Mouse (Mus musculus) forebrain, embryonic 16.5 days (tissue): Measurements from ENCODE around the gene Ankrd63. TPM values are rescaled to one million over a fixed set of nuclear protein-coding genes. Genes with fewer than 3 reads are reported as not detected.
A peak's percentile ranks its signal among the peaks of the same experiment; 100 is the strongest.
"Not testable (repeated sequence)": the region's sequence is repeated elsewhere in the genome, so short reads cannot be mapped to it uniquely, and the experiment has no call there.

ENCODE experiments used
- ATAC-seq: fragments of 200-750 bp; cut with Nextera tagmentation; 2 replicates; pipeline ENCODE4 v1.8.0; 2017; ENCODE audit warnings: mild to moderate bottlenecking, moderate library complexity
- H3K27ac ChIP-seq: fragments of 300-500 bp; sonication (generic); 2 replicates; pipeline ENCODE4 v1.5.1; 2014; ENCODE audit warnings: low read length, control low read depth
- H3K27me3 ChIP-seq: fragments of 300-500 bp; sonication (generic); replicated peaks from 2 replicates; pipeline ENCODE4 v1.6.1; 2014; ENCODE audit warnings: low read length; ENCODE audit not compliant: control insufficient read depth, insufficient read depth
- H3K36me3 ChIP-seq: fragments of 300-500 bp; sonication (generic); 2 replicates; pipeline ENCODE4 v1.6.1; 2014; ENCODE audit not compliant: control insufficient read depth, insufficient read depth
- H3K4me1 ChIP-seq: fragments of 300-500 bp; sonication (generic); replicated peaks from 2 replicates; pipeline ENCODE4 v1.6.1; 2014; ENCODE audit warnings: low read length; ENCODE audit not compliant: control insufficient read depth, insufficient read depth
- H3K4me2 ChIP-seq: fragments of 300-500 bp; sonication (generic); 2 replicates; pipeline ENCODE4 v1.6.1; 2014; ENCODE audit warnings: mild to moderate bottlenecking, low read length, control low read depth
- H3K4me3 ChIP-seq: fragments of 300-500 bp; sonication (generic); replicated peaks from 2 replicates; pipeline ENCODE4 v1.5.1; 2014; ENCODE audit warnings: mild to moderate bottlenecking, low read length, control low read depth
- H3K9ac ChIP-seq: fragments of 300-500 bp; sonication (generic); replicated peaks from 2 replicates; pipeline ENCODE4 v1.6.1; 2014; ENCODE audit warnings: low read depth, low read length, control low read depth
- H3K9me3 ChIP-seq: fragments of 300-500 bp; sonication (generic); 2 replicates; pipeline ENCODE4 v1.6.1; 2016; ENCODE audit warnings: low read length; ENCODE audit not compliant: control insufficient read depth
- WGBS: fragments of 180-500 bp; shearing (Covaris S2); extraction: QIAGEN DNeasy Blood & Tissue Kit; methylation state at CpG from one replicate; pipeline ENCODE4 v1.1.7; 2014; 5-methylcytosine and 5-hydroxymethylcytosine counted together
- polyA plus RNA-seq: library from polyadenylated mRNA; unstranded; fragments of >200 nt; fragmentation: Nextera tagmentation; extraction: Ambion mirVana; gene quantifications from 2 replicates; pipeline ENCODE4 v1.2.1, GENCODE M21; 2015

Gene Ankrd63
- polyA plus RNA-seq, 1 experiment from 2014 or later: 0.43 TPM

DNA sequence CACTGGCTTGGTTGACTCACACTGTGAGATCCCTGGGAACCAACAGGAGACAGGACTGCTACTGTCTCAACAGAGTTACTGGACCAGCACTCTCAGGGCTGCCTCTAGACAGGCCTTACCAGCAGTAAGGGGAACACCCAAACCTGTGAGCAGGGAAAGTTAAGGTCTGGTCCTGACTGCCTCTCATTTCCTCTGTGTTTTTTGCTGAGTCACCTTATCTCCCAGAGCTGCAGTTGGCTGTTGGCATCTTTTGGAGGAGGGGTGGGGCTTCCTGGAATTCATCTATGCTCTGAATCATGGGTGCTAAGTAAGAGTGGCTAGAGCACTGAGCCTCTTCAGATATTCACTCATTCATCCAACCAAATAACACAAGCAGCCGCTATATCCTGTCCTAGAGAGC lies 44.7 kb downstream of the Ankrd63 start:
- no peak overlapping the region for H3K4me3 ChIP-seq
- ATAC-seq: no peak
- H3K4me2 ChIP-seq: no peak overlapping the region
- H3K4me1 ChIP-seq: peaks cover 30% of the 10 kb centered on the region
- H3K27me3 ChIP-seq: no peaks in the 10 kb centered on the region
- 82% methylated on average over 1 of the region's 1 CpGs for WGBS
- no peaks in the 10 kb centered on the region for H3K36me3 ChIP-seq
- no peak overlapping the region for H3K27ac ChIP-seq
- no peaks in the 10 kb centered on the region for H3K9me3 ChIP-seq
- no peak overlapping the region for H3K9ac ChIP-seq

DNA sequence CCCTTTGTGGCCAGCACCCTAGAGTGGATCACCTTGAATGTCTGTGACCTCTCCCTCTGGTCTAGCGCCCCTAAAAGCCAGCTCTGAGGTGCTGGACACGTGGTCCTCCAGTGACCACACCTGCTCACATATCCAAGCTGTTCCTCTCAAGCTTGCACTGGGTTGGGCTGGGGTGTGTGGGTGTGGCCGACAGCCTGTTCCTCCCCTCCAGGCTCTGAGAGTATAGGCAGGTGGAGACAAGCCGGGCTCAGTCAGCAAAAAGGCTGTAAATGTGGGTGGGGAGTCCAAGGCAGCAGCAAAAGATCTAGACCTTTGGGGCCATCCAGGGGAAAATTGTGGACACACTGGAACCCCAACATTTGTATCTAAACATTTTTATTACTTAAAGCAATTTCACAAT lies 45.3 kb downstream of the Ankrd63 start:
- Histone ChIP-seq H3K4me3 (no peak overlapping the region), H3K4me2 (no peak overlapping the region), H3K27me3 (no peaks in the 10 kb centered on the region), H3K36me3 (no peaks in the 10 kb centered on the region), H3K9ac (no peak overlapping the region), H3K27ac (no peak overlapping the region), H3K9me3 (no peaks in the 10 kb centered on the region), H3K4me1 (peaks cover 26% of the 10 kb centered on the region)
- ATAC-seq: no peak
- WGBS: 43% methylated on average over 4 of the region's 4 CpGs

DNA sequence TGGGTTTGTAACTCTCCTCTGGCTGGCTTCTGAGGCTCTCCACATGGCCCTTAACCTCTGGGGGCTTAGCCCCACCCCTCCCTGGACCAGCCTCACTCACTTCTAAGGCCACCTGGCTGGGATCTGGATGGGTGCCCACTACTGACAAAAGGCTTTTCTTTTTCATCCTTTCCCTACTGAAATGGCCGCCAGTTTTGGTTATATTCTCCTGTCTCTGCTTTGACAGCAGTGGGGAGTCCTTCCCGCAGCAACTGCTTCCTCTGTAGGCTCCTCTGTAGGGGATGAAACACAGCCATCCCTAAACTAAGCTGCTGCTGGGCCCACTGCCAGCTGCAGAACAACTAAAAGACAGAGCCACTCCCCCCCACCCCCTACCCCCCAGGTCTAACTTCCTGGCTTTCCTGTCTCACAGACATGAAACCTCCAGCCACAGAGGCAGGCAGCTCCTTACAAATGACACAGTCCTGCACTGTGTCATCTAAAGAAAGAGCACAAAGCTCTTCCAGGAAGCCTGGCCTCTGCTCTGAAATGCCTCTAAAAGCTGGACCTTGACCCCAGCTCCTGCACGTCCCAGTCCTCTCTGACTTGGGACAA lies 47.0 kb downstream of the Ankrd63 start:
- WGBS: 20% methylated on average over 3 of the region's 3 CpGs
- Histone ChIP-seq H3K9ac (no peak overlapping the region), H3K27me3 (no peaks in the 10 kb centered on the region), H3K4me3 (no peak overlapping the region), H3K9me3 (no peaks in the 10 kb centered on the region), H3K4me1 (peaks cover 15% of the 10 kb centered on the region), H3K4me2 (no peak overlapping the region), H3K36me3 (no peaks in the 10 kb centered on the region), H3K27ac (no peak overlapping the region; the same call in 1 of the 2 replicates)
- ATAC-seq: 0 out of 2 replicates have a peak, but pooled peaks have one; percentile 29

DNA sequence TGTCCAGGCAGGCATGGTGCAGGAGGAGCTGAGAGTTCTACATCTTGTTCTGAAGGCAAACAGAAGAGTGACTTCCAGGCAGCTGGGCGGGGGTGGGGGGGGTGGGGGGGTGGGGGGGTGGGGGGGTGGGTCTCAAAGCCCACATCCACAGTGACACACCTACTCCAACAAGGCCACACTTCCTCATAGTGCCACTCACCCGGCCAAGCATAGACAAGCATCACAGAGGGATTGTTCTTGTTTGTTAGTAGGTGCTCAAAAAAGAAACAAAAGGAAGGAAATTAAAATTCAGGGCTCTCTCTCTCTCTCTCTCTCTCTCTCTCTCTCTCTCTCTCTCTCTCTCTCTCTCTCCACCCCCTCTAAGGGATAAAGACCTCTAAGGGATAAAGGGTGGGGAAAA lies 53.1 kb downstream of the Ankrd63 start:
- not testable (repeated sequence) for H3K4me2 ChIP-seq, H3K27me3 ChIP-seq, H3K27ac ChIP-seq, H3K4me3 ChIP-seq, H3K36me3 ChIP-seq, ATAC-seq, H3K9ac ChIP-seq, H3K9me3 ChIP-seq, H3K4me1 ChIP-seq
- WGBS: 50% methylated on average over 1 of the region's 2 CpGs

Other genes starting within 250 kb of the Ankrd63 start
- gene Srp14, start 224.3 kb downstream of the Ankrd63 start, polyA plus RNA-seq: 316 and 322 TPM in 2 replicates
- gene Bmf, start 154.3 kb downstream of the Ankrd63 start, polyA plus RNA-seq: 1.3 and 1.5 TPM in 2 replicates
- gene Bub1b, start 105.8 kb downstream of the Ankrd63 start, polyA plus RNA-seq: 36.4 and 45.0 TPM in 2 replicates
- gene Pak6, start 40.7 kb downstream of the Ankrd63 start, polyA plus RNA-seq: 26.0 and 36.4 TPM in 2 replicates
- gene Plcb2, start 24.5 kb upstream of the Ankrd63 start, polyA plus RNA-seq: 0.63 and 1.2 TPM in 2 replicates
- gene Inafm2, start 41.8 kb upstream of the Ankrd63 start, polyA plus RNA-seq: 24.4 and 27.0 TPM in 2 replicates
- gene Ccdc9b, start 58.7 kb upstream of the Ankrd63 start, polyA plus RNA-seq: 1.3 and 1.6 TPM in 2 replicates
- not detected in 2 replicates for gene Phgr1, start 68.8 kb upstream of the Ankrd63 start, polyA plus RNA-seq
- 27.3 and 36.9 TPM in 2 replicates for gene Disp2, start 75.8 kb upstream of the Ankrd63 start, polyA plus RNA-seq
- 49.6 and 52.6 TPM in 2 replicates for gene Knstrn, start 110.0 kb upstream of the Ankrd63 start, polyA plus RNA-seq
- 45.2 and 50.4 TPM in 2 replicates for gene Ivd, start 158.0 kb upstream of the Ankrd63 start, polyA plus RNA-seq
- gene Bahd1, start 196.4 kb upstream of the Ankrd63 start, polyA plus RNA-seq: 5.7 and 6.5 TPM in 2 replicates
- gene Chst14, start 222.5 kb upstream of the Ankrd63 start, polyA plus RNA-seq: 5.4 and 6.1 TPM in 2 replicates